Mouse (Mus musculus) gastrocnemius, adult 18-20 months (tissue): Measurements from ENCODE around the gene Tnf. TPM values are rescaled to one million over a fixed set of nuclear protein-coding genes. Genes with fewer than 3 reads are reported as not detected.
A peak's percentile ranks its signal among the peaks of the same experiment; 100 is the strongest.

ENCODE experiments used
- DNase-seq: peaks from one replicate; pipeline ENCODE4 v3.0.0; 2021; ENCODE audit warnings: low spot score
- total RNA-seq, 2 experiments: library from RNA; stranded (reverse); gene quantifications; 2 replicates each; pipeline ENCODE4 v1.2.3; 2021

Gene Tnf
- total RNA-seq, 2 experiments from 2014 or later, result not detected

DNA sequence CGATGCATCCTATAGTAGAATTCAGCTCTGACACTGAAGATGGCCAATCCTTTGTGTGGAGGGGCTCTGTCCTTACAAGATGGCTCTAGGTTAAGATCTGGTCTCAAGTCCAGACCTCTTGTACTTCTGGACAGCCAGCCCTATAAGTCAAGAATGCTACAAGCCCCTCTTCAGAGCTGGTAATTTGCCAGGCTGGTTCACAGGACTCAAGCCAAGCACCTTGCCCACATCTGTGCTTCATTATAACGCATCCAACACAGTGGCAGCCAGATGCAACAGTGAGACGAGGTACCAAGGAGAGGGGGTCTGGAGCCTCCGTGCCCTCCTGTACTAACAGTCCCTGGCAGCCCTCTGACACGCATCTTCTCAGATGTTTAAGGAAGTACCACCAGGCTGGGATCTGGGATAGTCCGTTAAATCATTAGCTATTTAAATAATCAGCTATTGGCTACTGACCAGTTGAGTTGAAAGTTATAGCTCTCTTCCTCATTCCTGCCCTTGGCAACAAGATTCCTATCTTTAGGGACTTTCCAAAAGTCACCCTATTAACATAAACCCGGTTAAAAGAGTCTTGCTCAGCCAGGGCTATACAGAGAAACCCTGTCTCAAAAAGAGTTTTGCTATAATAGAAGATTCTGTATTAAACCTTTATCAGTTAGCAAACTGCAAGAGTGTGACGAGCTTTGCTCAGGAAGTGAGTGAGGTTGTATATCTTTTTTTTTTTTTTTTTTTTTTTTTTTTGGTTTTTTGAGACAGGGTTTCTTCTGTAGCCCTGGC lies 27.4 kb downstream of the Tnf start:
- DNase-seq, result no peak

DNA sequence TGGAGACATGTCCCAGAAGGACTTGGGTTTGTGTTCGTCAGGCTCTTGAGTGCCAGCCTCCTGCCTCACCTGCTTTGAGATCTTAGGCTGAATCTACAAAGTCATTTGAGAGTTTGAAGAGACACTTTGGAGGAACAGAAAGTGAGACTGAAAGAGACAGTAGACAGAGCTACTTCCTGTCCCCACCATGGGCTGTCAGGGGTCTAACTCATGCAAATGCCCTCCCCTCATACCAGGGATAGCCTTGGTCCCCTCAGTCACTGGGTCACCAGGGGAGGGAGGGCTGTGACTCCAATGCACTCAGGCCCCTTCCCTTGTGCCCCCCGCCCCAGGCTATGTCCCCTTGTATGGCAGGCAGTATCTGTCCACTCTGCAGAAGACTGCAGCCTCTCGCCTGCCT lies 28.5 kb downstream of the Tnf start:
- DNase-seq, result no peak

DNA sequence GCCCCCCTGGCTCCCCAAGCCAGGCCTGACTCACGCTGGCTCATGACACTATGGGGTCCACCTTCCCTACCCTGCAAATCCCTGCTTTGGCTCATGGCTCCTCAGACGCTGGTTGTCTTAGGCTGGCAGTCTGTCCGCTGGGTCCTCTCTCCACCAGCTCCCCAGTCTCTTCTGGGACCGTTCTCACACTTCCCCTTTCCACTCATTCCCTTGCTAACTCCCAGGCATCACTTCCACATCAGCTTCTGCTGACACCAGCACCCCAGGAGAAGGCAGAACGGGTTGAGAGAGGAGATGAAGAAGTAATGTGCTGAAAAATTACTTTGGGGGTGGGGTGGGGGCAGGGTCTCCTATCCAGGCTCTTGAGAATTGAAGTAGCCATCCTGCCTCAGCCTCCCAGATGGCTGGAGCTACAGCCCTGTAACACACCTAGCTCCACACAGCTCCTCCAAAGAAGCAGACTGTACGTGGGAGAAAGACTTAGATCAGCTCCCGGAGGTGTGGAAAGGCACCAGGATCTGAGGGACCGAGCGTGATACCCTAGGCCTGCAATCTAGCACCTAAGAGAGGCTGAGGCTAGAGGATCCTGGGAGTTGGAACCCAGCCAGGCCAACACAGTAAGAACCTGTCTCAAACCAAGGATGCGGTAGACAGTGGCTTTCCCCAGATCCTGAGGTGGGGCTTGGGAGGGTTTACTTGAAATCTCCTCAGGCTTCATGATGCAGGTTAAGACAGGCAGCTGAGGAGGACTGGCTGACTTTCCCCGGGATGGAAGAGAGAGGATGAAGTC lies 29.2 kb downstream of the Tnf start:
- no peak for DNase-seq

DNA sequence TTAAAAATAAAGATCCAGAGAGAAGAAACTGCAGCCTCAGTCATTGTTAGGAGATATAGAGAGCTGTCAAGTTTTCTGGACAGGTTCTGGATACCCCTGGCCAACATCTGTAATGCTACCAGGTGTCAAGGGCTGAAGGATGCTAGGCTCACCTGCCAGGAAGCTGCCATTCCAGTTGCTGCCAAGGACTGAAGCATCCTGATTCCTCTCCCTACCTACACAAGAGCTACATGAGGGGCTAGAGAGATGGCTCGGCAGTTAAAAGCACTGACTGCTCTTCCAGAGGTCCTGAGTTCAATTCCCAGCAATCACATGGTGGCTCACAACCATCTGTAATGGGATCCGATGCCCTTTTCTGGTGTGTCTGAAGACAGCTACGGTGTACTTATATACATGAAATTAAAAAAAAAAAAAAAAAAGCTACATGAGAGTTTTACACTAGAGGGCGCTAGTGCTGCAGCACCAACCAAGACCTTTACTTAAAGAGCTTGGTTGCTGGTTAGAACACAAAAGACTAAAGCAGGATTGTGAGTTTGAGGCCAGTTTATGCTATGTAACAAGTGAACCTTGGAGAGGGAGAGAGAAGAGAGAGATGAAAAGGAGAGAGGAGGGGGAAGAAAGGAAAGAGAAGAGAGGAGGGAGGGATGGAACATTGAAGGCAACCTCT lies 33.1 kb downstream of the Tnf start:
- DNase-seq, result no peak

DNA sequence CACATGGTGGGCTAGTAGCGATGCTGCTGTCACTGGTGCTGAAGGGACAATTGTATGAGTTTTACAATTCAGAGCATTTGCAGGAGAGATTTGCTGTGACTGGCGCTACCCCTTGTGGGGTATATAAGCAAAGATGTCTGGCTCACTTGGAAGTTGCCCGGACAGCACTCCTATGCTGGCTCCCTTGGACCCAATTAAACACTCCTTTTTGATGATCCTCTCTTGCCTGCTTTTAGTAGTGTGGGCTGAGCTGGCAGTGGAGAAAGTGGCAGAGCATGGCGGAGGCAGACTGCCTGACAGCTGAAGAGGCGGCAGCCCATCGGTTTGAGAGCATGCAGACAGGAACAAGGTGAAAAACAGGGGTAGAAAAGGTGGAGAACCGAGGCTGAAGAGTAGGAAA lies 34.0 kb downstream of the Tnf start:
- no peak for DNase-seq

DNA sequence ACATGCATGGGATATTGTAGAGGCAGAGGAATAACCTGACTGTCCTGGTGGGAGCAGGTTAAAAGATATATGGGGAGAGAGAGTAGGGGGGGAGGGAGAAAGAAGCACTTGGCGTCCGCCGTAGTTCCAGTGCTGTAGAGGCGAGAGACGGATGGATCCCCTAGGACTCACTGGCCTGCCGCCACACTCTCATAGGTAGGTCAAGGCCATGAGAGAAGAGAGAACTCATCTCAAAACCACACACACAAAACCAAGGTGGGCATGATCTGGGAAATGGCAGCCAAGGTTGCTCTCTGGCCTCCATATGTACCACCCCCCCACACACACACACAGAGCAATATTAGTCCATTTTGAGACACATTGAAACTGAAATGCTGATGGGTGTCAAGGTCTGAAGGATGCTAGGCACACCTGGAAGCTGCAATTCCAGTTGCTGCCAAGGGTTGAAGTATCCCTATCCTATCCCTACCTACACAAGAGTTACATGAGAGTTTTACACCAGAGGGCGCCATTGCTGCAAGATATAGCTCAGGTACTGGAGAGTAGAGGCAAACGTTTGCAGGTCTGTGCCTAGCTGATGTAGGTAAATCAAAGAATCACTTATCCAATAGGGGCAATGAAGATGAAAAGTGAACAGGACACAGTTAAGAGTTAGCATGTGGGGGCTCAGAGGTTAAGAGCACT lies 35.3 kb downstream of the Tnf start:
- peak; percentile 55 for DNase-seq

DNA sequence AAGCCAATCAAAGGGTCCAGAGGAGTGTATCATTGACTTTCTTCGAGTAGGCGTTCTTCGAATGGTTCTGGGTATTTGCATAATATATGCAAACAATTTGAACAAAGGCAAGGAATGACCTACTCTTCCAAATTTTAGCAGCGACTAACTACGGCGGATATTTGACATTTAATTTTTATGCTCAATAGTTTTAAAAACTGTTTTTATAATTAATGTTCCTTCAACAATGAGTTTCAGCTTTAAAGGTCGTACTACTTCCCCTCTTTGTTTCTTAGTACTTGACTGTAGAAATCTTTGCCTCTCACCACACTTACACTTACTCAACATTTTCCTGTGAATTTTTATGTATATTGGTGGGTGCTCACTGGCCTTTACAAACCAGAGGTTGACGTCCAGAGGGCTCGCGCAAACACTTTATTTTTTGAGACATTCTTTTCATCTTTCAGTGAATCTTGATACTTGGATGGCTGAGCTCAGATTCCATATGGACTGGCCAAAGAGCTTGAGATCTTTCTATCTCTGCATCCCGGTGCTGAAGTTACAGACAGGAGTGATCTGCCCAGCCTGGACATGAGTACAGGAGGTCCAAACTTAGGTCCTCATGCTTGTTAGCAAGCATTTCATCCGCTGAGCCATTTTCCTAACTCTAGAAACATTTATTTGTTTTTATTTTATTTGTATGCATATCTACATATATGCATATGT lies 36.2 kb downstream of the Tnf start:
- no peak for DNase-seq

DNA sequence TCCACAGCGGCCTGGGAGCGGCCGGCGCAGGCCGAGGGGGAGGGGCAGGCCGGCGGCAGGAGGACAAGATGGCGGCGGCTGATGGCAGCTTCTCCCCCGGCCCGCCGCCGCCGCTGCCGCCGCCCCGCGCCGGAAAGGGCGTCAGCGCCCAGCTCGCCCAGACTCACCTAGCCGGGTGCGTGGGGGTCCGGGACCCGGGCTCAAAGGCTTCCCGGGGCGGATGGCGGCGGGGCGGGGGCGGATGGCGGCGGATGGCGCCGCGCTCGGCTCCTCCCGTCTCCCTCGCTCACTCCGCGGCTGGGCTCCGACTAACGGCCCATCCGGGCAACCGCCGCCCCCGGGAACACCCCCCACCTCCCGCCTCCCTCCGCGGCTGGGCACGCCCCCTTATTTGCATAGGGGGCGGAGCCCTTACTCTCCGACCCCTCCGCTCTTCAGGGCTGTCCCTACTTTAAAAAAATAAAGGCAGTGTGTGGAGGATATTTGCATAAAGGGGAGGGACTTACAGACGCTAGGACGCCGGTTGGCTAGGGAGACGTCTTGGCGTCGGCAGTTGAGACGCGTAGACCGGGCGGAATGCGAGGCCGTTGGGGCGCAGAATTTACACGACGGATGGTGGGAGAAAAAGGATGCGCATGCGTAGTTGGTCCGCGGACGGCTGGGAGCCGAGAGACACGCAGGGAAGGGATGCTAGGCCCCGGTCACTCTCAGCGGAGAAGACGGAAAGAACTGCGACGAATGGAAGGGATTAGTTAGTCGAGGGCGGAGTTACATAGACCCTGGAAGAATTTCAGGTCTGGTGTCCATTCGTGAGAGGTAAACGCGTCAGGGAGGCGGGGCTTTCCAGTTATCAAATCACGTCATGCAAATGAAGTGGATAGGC lies 37.0 kb downstream of the Tnf start, which contains the start of gene Prrc2a:
Gene Prrc2a (minus strand): TSS at position 330 of the 883 bp plus-strand sequence.
- DNase-seq, result peak; percentile 98

DNA sequence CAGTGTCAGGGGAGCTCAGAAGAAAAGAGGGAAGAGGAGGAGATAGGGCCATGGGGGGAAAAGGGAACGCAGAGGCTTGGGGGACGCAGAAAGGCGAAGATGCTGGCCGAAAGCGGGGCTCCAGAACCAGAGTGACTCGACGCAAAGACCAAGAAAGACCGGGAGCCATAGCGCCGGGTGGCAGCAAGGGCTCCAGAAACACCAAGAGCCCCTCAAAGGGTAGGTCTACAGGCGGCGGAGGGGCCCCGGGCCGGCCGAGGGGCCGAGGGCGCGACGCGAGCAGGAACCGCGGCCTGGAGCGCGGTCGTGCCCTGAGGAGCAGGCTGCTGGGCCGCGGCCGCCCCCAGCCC lies 37.6 kb downstream of the Tnf start:
- DNase-seq, result no peak

DNA sequence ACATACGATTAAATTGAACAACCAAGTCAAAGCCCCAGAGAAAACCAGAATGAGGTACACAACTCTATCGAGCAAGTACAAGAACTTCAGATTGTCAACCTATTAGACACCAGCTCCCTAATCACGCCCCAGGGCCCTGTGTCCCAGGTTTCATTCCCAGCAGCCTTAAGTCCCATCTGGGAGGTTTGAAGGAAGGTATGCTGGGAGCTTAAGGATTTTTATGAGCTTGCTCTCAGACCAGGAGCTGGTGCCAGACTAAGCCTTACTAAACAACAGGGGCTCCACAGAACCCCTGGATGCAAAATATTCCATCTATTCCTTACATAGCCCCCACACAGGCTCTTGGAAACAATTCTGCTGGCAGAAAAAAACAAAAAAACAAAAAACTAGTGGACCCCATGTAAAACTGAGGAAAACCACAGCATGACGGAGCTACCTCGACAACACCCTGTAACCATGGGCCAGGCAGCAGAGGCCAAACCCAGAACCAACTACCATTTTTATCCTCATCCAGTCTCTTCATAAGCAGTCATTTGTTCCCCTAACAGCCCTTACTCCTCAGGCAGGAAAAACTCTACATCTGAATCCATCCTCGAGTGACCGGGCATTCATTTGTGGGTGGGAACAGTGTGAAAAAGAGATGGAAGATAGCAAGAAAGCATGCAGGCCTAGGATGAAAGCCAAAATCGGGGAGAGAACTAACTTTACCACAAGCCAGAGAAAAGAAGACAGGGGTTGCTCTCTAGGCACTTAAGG lies 38.3 kb downstream of the Tnf start:
- DNase-seq, result no peak

DNA sequence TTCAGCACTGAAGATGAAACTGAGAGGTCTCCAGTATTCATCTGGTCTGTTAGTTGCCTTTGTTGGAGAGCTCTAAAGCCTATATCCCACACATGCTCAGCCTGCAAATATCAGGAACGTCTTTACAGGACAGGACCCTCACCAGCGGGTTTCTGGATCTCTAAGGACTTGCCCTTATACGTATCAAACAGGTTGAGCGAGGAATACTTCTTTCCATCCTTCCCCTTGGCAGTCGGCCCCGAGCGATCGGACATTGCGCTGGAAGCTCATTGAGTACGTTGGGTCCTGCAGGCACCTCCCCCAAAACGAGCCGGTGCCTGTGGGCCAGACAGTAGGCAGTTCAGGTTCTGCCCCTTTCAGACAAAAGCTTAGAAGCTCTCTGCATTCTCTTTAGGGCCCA lies 39.1 kb downstream of the Tnf start:
- DNase-seq, result no peak

DNA sequence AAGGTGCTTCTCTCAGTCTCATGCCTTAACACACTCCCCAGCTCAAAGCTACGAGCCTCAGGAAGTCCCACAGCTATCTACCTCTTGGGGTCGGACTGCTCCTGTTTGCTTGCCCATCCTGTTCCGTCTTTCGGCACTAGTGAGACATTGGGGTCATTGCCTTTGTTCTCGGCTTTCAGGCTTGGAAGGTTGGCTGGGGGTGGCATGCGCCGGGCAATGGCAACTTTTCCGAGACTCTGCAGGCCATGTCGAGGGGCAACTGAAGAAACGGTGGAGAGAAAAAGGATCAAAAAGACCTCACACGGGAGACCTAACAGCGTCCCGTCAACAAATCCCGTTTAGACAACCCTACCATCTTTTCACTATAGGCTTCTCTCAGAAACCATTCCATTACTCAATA lies 39.7 kb downstream of the Tnf start:
- DNase-seq, result no peak

DNA sequence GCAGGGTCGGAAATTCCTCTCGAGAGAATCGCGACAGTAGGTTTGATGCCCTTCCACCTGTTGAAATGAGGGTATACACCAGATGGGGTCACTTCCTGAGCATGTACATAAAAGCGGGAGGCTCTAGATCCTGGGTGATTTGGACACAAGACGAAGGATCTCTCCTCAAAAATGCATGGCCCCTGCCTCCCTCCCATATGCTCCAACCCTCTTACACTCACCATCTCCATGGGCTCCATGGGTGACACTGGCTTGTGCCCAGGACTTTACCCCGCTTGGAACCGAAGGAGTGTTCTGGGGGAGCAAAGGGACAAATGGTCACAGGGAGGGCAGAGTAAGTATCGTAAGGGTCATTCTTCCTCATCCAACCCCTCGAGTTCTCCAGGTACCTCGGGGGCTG lies 40.4 kb downstream of the Tnf start:
- DNase-seq, result no peak

DNA sequence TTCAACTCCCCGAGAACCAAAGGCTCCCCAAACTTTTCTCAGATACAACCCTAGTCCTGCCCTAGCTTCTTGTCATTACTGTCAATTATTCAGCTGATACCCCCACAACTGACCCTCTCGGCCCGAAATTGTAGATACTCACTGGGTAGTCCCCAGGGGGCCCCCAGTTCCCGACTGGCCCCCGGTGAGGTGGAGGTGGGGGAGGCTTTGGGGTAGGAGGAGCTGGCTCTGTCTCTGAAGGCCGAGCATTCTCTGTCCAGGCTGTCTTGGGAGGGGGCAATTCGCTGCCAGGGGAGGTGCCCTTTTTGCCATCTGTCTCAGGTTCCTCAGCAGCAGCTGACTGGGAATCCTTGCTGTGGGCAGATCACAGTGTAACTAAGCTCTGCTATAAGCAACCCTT lies 42.2 kb downstream of the Tnf start:
- no peak for DNase-seq

DNA sequence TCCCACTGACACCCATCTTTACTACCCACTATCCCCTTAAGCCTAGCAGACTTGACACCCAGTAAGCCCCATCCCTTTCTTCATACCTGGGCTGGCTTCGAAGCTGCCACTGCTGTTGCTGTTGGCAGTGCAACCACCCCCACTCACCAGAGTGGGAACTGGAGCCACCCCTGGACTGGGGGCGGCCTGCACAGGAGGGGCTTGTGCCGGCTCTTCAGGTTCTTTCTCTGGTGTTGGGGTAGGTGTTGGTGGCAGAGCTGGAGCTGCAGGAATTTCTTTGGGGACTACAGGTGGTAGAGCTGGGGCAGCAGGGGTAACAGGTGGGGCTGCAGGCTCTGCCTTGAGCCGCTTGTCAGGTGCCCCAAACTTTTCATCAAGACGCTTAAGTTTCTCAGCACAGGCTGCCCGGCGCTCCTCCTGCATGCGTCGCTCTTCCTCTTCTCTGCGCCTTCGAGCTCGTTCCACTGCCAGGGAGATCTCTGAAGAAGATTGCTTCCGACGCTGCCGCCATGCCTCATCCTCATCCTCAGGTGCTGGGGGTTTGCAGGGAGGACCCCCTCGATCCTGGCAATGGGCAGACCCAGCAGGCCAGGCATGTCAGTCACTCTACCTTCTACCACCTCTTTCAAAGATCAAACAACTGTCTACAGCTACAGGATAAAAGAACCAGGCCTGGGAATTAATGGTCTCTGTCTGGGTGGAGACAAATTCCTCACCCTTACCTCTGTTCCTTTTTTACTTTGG lies 42.8 kb downstream of the Tnf start:
- no peak for DNase-seq

DNA sequence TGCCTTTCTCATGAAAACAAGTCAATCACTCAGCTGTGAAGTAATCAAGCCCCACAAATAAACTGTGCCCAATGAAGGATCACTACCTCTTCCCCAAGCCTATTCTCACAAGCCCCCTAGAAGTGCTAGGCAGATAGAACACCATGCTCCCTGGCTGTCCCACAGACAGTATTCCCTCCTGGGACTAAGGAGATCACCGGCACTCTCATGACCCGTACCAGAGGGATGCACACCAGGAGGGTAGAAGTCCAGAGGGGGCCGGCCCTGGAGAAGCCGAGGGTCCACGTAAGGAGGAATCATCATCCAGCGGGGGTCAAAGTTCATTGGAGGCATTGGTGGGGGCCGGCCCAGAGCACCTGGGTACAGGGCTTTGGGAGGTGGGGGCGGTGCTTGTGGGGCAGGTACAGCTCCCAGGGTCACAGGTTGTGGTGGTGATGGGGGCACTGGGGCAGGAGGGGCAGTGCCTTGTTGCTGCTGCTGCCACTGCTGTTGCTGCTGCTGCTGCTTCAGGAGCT lies 44.1 kb downstream of the Tnf start:
- DNase-seq, result no peak

DNA sequence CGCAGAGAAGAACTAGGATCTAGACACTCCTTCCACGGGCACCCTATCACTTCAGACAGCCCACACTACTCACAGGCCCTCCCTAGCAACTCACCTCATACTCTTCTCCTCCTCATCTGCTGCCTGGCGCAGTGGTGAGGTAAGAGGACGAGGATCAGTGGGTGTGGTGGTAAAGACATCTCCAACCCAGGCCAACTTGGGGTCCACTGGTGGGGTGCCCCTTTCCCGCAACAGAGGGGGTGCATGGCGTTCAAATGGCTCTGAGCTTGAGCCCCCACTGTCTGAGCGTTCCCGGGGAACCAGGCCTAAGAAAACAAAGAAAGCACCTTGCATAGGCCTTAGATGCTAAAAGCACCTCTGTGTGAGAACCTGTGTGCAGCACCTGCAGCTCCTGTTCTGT lies 44.6 kb downstream of the Tnf start:
- DNase-seq, result no peak

DNA sequence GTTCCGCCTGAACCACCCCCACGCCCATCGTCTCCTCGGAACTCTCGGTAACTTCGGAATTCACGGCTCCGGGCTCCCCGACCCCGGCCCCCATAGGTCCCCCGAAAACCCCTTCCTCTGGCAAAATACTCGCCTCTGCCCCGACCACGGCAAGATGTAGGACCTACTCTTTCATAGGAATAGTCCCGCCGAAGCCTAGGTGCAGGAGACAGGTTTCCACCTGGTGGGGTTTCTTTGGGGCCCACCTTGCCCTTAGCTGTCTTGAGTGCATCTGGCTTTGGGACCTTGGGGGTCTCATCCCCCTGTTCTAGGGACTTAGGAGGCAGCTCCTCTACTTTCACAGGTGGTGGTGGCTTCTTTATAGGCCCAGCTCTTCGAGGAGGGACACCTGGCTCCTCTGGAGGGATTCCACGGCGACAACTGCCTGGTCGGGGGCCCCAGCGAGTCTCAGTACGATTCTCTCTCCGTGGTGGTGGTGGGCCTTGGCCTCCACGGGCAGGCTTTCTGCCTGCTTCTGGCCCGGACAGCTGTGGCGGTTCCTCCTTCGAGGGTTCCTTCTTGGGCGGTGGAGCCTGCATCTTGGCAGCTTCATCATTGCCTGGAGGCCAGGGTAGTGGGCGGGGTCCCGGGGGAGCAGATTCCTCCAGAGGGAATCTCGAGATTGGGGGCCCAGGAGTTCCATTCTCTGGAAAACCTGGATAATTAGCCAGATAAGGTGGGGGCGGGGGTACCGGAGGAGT lies 45.2 kb downstream of the Tnf start:
- DNase-seq, result no peak
